Mouse (Mus musculus): ENCODE data around the gene Ciapin1.

Gene Ciapin1

DNA sequence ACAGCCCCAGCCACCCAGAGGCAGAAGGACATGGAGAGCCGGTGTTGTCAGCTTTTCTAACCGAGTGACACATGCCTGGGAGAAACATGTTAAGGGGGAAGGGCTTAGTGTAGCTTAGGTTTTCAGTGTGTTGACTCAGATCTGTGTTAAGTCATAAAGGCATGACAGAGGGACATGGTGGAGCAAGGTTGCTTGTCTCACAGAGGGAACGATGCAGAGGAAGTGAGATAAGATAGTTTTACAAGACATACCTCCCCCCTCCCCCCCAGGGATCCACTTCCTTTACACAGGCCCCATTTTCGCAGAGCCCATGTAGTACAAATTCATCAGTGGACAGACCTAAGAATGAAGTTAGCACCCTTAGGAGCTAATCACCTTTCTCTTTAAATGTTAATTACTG, 35.8 kb downstream of the Ciapin1 start:
- ChIA-PET CTCF (interaction anchor here (0.6 to 2.7 kb wide), 5 partner anchors 12 to 828 kb away, joined by 3 to 11 read pairs (median 5); no protein-coding TSS in a partner anchor), POLR2A (interaction anchor here in 2 of 4 experiments (0.5 to 1.0 kb wide), 5 partner anchors 21 to 888 kb away, joined by 3 read pairs; no protein-coding TSS in a partner anchor)

DNA sequence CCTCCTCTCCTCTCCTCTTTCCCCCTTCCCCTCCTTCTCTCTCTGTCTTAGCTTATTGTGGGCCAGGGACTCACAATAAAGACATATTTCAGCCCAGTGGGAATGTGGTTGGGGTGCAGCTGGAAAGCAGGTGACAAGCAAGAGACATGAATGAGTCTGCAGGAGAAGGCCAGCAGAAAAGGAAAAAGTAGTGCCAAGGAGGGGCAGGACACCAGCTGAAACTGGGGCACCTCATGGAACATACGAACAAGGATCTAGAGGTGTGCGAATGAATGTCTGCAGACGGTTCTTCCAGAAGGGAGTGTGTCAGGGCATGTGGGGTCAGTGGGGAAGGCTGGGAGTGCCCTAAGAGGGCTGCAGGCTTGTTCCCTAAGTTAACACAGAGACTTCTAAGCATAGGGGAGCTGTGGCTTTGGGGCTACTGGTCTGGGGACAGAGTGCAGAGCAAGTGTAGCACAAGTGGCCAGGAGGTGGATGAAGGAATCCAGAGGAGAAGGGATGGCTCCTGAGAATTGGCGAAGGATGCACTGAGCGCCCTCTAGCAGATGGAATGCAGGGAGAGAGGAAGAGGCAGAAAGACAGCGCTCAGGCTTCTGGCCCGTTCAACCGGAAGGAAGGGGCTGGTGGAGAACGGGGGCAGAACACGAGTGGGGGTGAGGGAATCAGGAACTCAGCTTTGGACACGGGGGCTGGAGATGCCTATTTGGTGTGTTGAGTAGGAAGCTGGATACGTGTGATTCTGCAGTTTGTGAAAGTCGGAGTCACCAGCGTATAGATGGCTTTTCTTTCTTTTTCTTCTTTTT, 36.7 kb downstream of the Ciapin1 start:
- ChIA-PET CTCF (interaction anchor here in 3 of 4 experiments (0.6 to 2.7 kb wide), 7 partner anchors 12 to 121 kb away, joined by 3 to 11 read pairs (median 4); no protein-coding TSS in a partner anchor), POLR2A (interaction anchor here in 3 of 4 experiments (0.5 to 1.6 kb wide), 5 partner anchors 10 to 767 kb away, joined by 3 to 10 read pairs (median 3); partner anchors contain the start of gene Cx3cl1 (in 1 of the 3))

- POLR2A ChIA-PET = interaction anchor here in 2 of 4 experiments (1.4 to 1.6 kb wide), 2 partner anchors 9 to 28 kb away, joined by 3 to 4 read pairs; partner anchors contain the start of gene Cx3cl1 (in 1 of the 2)
- CTCF ChIA-PET = interaction anchor here in 3 of 4 experiments (0.6 to 2.7 kb wide), 6 partner anchors 11 to 122 kb away, joined by 3 to 11 read pairs (median 4); no protein-coding TSS in a partner anchor
Measured at GRCm38 (mm10) chr8:94800278-94800968, 37.7 kb downstream of the Ciapin1 start.

DNA sequence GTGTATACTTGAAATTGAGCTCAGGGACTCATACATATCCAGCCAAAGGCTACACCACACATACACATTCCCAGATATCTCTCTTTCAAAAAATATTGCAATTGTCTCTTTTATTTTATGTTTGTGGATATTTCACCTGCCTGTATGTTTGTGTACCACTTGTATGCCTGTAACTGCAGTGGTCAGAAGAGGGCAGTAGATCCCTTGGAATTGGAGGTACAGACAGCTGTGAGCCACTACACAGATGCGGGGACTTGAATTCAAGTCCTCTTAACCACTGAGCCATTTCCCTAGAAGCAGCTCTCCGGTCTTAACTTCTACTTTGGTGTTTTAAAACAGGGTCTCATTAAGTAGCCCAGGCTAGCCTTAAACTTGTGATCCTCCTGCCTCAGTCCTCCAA, 43.4 kb downstream of the Ciapin1 start:
- ChIA-PET CTCF (no interaction called here), POLR2A (interaction anchor here in 1 of 4 experiments (0.6 kb wide), 1 partner anchor 65 kb away, joined by 6 read pairs; no protein-coding TSS in a partner anchor)

DNA sequence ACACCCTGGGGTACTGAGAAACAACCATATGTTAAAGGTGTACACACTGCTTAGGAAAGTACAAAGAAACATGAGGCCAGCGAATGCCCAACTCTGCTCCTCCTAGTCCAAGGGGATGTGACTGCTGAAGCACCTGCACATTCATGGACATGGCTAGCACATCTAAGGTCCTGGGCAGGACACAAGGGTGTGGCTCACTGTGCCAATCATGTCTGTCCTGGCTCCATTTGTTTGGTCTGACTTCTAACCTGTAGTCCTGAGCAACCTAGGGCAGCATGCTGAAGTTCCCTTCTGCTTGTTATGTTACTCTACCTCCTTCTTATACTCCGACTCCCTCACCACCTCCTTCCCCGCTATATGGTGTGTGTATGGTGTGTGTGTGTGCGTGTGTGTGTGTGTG, 43.8 kb downstream of the Ciapin1 start:
- POLR2A ChIA-PET = no interaction called here
- CTCF ChIA-PET = no interaction called here

DNA sequence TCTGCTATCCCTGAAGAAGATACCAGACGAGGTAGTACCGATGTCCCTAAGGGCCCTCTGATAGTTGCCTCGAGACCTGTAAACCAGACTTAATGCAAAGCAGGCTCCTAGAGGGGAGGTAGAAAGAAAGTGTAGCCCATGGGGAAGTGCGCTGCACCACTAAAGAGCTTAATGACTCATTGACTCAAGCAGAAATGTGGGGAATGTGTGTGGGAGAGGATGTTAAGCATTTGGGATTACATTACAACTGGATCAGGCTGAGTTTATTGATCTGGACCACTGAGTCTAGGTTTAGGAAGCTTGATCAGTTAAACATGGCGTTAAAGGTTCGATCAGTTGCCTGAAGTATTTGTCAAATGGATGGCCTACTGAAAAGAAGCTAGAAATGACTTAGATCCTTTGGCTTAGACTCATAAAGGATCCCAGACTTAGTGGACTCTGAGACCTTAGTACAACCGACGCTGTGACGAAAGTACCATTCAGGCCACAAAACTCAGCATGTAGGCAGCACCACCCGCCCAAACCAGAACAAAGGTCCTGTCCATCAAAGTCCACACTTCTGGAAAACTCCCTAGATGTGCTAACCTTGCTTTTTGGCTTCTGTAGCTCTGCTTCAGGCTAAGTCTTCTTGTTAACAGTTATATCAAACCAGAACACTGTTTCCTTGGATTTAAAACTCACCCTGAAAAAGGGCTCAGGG, 48.8 kb downstream of the Ciapin1 start:
- ChIA-PET CTCF (interaction anchor here in 1 of 4 experiments (0.8 kb wide), 1 partner anchor 12 kb away, joined by 3 read pairs; no protein-coding TSS in a partner anchor), POLR2A (interaction anchor here in 2 of 4 experiments (1.2 to 1.4 kb wide), 2 partner anchors 17 kb away, joined by 5 read pairs; partner anchors contain the start of gene Cx3cl1 (in 2 of the 2))

GRCm38 (mm10) chr8:94787524-94788501, 50.3 kb downstream of the Ciapin1 start:
- POLR2A ChIA-PET = interaction anchor here in 3 of 4 experiments (0.6 to 4.1 kb wide), 5 partner anchors 15 to 1011 kb away, joined by 4 to 30 read pairs (median 6); partner anchors contain the start of gene Cx3cl1 (in 2 of the 3)
- CTCF ChIA-PET = interaction anchor here in 2 of 4 experiments (0.5 to 1.4 kb wide), 5 partner anchors 14 to 648 kb away, joined by 3 to 6 read pairs (median 3); partner anchors contain the start of genes Fam192a (in 1 of the 2) and Rspry1 (in 1 of the 2)

GRCm38 (mm10) chr8:94785995-94786595, 52.1 kb downstream of the Ciapin1 start:
- POLR2A ChIA-PET = interaction anchor here in 1 of 4 experiments (4.1 kb wide), 1 partner anchor 13 kb away, joined by 30 read pairs; the partner anchor contains the start of gene Cx3cl1
- CTCF ChIA-PET = interaction anchor here in 3 of 4 experiments (0.6 to 1.8 kb wide), 9 partner anchors 13 to 781 kb away, joined by 3 to 8 read pairs (median 4); partner anchors contain the start of gene Cx3cl1 (in 1 of the 3)

DNA sequence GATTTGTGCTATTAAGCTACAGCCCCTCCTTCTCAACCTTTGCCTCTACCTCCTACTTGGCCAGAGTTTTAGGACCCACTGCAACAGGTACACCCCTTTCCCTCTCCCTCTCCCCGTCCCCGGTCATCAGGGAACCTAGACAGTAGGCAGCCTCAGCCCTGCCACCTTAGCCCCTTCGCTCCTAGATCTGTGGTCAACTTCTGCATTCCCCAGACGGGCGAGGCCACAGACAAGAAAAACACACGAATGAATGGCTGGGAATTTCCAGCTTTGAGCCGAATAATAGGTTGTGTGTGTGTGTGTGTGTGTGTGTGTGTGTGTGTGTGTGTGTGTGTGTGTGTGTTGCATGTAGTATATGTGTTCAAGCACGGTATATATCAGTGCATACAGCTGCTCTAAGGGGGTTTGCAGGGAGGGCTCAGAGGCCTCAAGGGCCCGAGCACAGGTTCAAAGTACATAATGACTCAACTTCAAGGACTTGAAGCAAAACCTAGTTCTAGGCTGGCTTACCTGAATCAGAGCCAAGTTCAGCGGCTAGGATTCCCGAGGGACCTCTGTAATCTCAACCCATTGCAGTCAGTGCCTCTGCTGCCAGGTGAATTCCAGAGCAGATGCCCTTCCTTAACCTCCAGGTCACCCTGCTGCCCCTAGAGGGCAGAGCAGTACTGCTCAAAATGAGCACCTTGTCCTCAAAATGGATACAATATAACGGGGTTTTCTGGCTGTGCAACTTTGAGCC, 52.7 kb downstream of the Ciapin1 start:
- POLR2A ChIA-PET = interaction anchor here in 2 of 4 experiments (1.1 to 4.1 kb wide), 2 partner anchors 12 to 14 kb away, joined by 3 to 30 read pairs; partner anchors contain the start of gene Cx3cl1 (in 2 of the 2)
- CTCF ChIA-PET = interaction anchor here (0.6 to 1.8 kb wide), 9 partner anchors 12 to 128 kb away, joined by 3 to 8 read pairs (median 4); partner anchors contain the start of gene Cx3cl1 (in 1 of the 4)

DNA sequence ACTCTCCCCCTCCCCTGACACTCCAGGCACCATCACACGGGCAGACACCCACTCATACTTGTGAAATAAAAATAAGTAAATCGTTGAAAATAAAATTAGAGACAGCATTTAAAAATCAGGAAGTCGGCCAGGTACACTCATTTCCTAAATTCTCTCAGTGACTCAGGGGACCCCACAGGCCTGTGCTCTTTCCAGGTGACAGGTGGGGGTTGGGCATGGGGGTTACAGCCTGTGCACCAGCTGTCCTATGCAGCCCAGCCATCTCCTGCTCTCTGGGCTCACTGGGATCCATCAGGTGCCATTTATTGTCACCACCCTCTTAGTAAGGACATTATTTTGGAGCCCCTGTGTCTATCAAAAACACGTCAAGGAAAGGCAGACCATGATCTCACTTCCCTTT, 54.3 kb downstream of the Ciapin1 start:
- POLR2A ChIA-PET = interaction anchor here in 2 of 4 experiments (1.1 to 4.1 kb wide), 2 partner anchors 11 to 12 kb away, joined by 3 to 30 read pairs; partner anchors contain the start of gene Cx3cl1 (in 2 of the 2)
- CTCF ChIA-PET = interaction anchor here in 2 of 4 experiments (0.6 to 1.2 kb wide), 2 partner anchors 17 to 84 kb away, joined by 3 to 4 read pairs; no protein-coding TSS in a partner anchor

GRCm38 (mm10) chr8:94781838-94782235, 56.3 kb downstream of the Ciapin1 start:
- ChIA-PET POLR2A (interaction anchor here in 3 of 4 experiments (0.6 to 3.5 kb wide), 8 partner anchors 9 to 180 kb away, joined by 3 to 26 read pairs (median 5); partner anchors contain the start of genes Cx3cl1 (in 3 of the 3), Ciapin1 (in 1 of the 3), Coq9 (in 1 of the 3) and Fam192a (in 1 of the 3)), CTCF (interaction anchor here in 3 of 4 experiments (0.5 to 1.8 kb wide), 5 partner anchors 10 to 286 kb away, joined by 3 to 10 read pairs (median 3); partner anchors contain the start of genes Arl2bp (in 1 of the 3) and Cx3cl1 (in 1 of the 3))

GRCm38 (mm10) chr8:94781155-94781837, 56.9 kb downstream of the Ciapin1 start:
- CTCF ChIA-PET = interaction anchor here in 3 of 4 experiments (0.5 to 1.8 kb wide), 5 partner anchors 10 to 115 kb away, joined by 3 to 10 read pairs (median 4); partner anchors contain the start of genes Arl2bp (in 1 of the 3) and Cx3cl1 (in 1 of the 3)

GRCm38 (mm10) chr8:94780491-94781154, 57.5 kb downstream of the Ciapin1 start:
- ChIA-PET CTCF (interaction anchor here in 2 of 4 experiments (0.5 to 1.8 kb wide), 4 partner anchors 9 to 45 kb away, joined by 3 to 10 read pairs (median 4); partner anchors contain the start of gene Cx3cl1 (in 1 of the 2)), POLR2A (interaction anchor here in 3 of 4 experiments (0.7 to 3.5 kb wide), 7 partner anchors 8 to 375 kb away, joined by 3 to 26 read pairs (median 10); partner anchors contain the start of genes Cx3cl1 (in 3 of the 3) and Dok4 (in 1 of the 3))

More at GRCm38 (mm10) chr8:94781155-94781837, 56.9 kb downstream of the Ciapin1 start:
- POLR2A ChIA-PET = interaction anchor here in 3 of 4 experiments (0.6 to 3.5 kb wide), 12 partner anchors 9 to 374 kb away, joined by 3 to 26 read pairs (median 4); partner anchors contain the start of genes Cx3cl1 (in 3 of the 3), Ciapin1 (in 1 of the 3), Coq9 (in 1 of the 3) and Dok4 (in 1 of the 3)
